Mouse (Mus musculus) gastrocnemius, postnatal 4 days (tissue): ENCODE data around the gene Gvin1. TPM values are rescaled to one million over a fixed set of nuclear protein-coding genes. Genes with fewer than 3 reads are reported as not detected.
"Not testable (repeated sequence)": the region's sequence is repeated elsewhere in the genome, so short reads cannot be mapped to it uniquely, and the experiment has no call there.

ENCODE experiments used
- DNase-seq, 2 experiments: peaks; one replicate each; pipeline ENCODE4 v3.0.0; 2021 to 2022; ENCODE audit warnings: low spot score in 2 of 2, mixed read lengths in 2 of 2
- long read RNA-seq, 2 experiments: library from polyadenylated mRNA; stranded (forward); transcript quantifications; one replicate each; pipeline ENCODE4 v2.0.0; 2021
- total RNA-seq, 2 experiments: library from RNA; stranded (reverse); gene quantifications; 2 replicates each; pipeline ENCODE4 v1.2.3; 2021

Gene Gvin1
- 1 to 10 TPM; 1.5 to 2.4 TPM for total RNA-seq
- long read RNA-seq, experiment 1: 0 reads
- long read RNA-seq, experiment 2: 0 reads

GRCm38 (mm10) chr7:106215177-106215576 lies at the start of gene Gvin1:
Gvin1 (minus strand) TSS chr7:106215326.
- not testable (repeated sequence) for DNase-seq

DNA sequence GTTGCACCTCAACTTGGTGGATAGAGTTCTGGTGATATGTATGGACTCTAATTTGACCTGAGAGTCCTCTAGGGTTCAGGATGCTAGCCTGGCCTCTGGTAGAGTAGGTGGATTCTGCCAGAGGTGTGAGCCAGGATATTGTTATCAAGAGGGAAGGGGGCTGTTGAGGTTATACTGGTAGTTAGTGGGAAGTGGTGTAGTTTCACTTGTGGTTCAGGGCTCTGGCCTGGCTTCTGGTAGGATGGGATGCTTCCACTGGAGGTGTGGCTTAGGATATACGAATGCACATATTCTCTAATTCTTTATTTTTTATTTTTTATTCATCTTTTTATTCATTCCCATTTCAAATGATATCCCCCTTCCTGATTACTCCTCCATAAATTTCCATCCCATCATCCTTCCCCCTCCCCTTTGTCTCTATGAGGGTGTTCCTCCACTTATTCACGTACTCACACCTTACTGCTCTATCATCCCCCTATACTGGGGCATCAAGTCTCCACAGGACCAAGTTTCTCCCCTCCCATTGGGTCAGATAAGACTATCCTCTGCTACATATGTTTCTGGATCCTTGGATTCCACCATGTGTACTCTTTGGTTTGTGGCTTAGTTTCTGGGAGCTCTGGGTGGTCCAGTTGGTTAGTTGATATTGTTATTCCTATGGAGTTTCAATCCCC lies 36.9 kb upstream of the Gvin1 start:
- no peak for DNase-seq

DNA sequence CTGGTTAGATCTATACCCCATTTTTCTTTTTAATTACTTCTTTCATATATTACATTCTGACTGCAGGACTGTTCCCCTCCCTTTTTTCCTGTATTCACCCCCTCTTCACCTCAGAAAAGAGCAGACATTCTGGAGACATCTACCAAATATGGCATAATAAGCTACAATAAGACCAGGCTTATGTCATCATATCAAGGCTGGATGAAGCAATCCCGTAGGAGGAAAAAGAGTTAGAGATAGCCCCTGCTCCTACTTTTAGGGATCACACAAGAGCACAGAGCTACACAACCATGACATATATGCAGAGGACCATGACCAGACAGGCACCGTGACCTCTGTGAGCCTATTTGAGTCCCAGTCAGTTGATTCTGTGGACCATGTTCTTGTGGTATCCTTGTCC lies 33.8 kb upstream of the Gvin1 start:
- no peak for DNase-seq

DNA sequence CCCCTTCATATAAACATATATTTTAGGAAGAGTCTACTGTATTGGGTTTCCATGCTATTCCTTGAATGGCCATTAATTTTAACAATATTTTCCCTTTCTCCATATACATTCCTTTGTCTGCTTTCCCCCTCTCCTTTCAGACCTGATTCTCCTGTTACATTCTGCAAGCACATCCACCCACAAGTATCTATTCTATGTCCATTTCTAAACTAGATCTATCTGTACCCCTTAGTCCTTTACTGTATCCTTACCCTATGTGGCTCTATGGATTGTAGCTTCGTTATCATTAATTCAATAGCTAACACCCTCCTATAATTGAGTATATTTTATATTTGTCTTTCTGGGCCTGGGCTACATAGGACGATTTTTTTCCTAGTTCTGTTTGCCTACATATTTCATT lies 33.1 kb upstream of the Gvin1 start:
- DNase-seq: no peak

DNA sequence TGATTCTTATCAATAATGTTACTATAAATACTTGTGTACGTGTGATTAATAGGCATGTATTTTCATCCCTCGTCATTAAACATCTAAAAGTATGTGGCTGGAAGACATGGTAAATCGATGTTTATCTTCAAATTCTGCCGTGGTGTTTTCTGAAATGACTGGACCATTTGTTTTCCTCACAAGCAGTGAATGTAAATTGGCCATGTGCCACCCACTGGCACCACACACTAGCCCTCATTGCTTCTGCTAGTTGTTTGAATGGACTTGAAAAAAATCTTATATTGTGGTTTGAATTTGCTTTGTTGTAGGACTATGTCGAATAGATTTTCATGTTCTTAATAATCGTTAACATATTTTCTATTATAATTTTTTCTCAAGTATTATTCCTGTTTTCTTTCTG lies 30.5 kb upstream of the Gvin1 start:
- DNase-seq: no peak

GRCm38 (mm10) chr7:106240484-106241275 lies 25.6 kb upstream of the Gvin1 start:
- not testable (repeated sequence) for DNase-seq

DNA sequence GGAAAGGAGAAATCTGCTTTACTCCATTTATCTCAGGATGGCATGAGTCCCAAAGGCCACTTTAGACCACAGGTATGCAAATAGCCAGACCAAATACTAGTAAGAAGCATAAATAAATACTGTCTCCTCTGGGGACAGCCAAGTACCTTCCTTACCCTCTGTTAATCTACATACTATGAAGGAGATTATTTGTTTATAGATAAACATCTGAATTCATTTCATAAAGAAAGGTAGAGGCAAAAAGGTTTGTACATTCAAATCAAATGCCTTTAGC lies 22.0 kb upstream of the Gvin1 start:
- no peak for DNase-seq

- DNase-seq: no peak
Observed at GRCm38 (mm10) chr7:106236327-106237191, 21.4 kb upstream of the Gvin1 start.

GRCm38 (mm10) chr7:106235596-106235995 lies 20.5 kb upstream of the Gvin1 start:
- DNase-seq: no peak

DNA sequence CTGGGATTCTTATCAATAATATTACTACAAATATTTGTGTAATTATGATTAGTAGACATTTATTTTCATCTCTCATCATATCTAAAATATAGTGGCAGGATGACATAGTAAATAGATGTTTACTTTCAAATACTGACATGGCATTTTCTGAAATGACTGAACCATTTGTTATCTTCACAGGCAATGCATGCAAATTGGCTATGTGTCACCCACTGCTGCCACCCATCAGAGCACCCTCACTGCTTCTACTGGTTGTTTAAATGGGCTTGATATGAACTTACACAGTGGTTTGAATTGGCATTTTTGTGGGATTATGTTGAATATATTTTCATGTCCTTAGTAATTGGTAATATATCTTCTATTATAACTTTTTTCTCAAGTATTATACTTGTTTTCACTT lies 784 bp upstream of the Gvin1 start:
- DNase-seq: not testable (repeated sequence)

DNA sequence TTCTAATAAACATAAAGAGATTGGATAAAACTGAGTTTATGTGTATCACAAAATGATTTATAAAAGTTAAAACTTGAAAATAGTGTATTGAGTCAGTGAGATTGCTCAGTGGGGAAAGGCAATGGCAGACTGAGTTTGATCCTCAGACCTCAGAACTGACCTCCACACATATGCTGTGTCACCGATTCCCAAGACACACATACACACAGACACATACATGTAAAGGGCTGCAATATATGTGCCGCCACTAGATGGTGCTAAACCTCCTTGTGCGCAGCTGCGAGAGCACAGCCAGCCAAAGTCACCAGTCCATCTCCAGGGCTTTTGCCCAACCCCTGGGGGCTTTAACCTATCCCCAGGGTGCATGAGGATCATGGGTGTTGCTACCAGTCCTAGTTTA lies 1.4 kb downstream of the Gvin1 start:
- not testable (repeated sequence) for DNase-seq

GRCm38 (mm10) chr7:106206630-106207029 lies 8.5 kb downstream of the Gvin1 start:
- not testable (repeated sequence) for DNase-seq

DNA sequence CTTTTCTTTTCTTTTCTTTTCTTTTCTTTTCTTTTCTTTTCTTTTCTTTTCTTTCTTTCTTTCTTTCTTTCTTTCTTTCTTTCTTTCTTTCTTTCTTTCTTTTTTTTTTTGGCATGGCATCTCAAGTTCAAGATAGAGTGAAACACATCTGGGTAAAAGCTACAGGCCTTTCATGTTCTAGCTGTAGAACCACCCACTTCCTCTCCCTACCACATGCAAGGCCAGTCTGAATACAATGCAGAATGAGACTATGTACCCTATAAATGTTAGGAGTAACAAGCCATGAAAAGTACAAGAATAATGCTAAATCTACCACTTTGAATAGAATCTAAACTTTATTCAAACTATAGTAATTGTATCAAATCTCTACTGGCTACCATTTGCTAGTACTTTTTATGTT lies 38.1 kb downstream of the Gvin1 start:
- DNase-seq: not testable (repeated sequence)

DNA sequence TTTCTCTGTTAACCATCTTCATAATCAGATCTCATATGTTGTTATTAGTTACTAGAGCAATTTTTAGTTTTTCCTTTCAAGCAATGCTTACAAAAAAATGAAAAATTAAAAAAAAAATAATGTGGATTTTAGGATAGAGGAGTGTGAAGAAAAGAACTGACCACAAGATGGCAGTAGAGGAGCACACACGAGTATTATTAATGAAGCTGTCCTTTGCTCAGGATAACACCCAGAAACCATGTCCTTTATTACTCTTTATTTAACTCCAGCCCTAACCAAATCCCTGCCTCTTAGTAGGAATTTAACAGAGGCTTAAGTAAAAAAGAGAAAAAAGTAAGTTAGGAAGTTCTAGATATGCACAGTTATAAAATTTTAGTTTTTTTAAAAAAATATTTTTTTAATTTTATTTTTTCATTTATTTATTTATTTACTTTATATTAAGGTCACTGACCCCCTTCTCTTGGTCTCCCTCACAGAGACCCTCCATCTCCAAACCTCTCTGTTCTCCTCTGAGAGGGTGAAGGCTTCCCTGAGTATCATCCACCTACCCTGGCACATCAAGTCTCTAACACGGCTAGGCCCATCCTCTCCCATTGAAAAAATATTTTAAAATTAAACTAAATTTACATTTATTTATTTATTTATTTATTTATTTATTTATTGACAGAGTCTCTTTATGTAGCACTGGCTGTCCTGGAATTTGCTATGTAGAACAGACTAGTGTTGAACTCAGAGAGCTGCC lies 69.9 kb downstream of the Gvin1 start:
- DNase-seq: not testable (repeated sequence)

- DNase-seq: not testable (repeated sequence)
Observed at GRCm38 (mm10) chr7:106141128-106141895, 73.8 kb downstream of the Gvin1 start.

GRCm38 (mm10) chr7:106117090-106117948 lies 97.8 kb downstream of the Gvin1 start:
- not testable (repeated sequence) for DNase-seq
